Mouse (Mus musculus): ENCODE measurements around the gene Rab1a. TPM values are rescaled to one million over a fixed set of nuclear protein-coding genes. Genes with fewer than 3 reads are reported as not detected.

Gene Rab1a
- polyA plus RNA-seq, 1 experiment = 25.1 TPM

GRCm38 (mm10) chr11:20231128-20231878 is 30.1 kb downstream of the Rab1a start:
- peak; percentile 17 to 23 for DNase-seq (ENCODE audit: low read depth in 1 of 2, low spot score in 2 of 2)
- H3K27ac ChIP-seq (ENCODE audit: insufficient read depth, low read length) = peak overlapping the region; percentile 52
- peaks cover 8% of the 10 kb centered on the region for H3K4me1 ChIP-seq (ENCODE audit: control insufficient read depth, insufficient read depth, insufficient read length)
- H3K4me3 ChIP-seq (ENCODE audit: extremely low read depth, insufficient read depth, insufficient read length) = no peak overlapping the region
- H3K27me3 ChIP-seq (ENCODE audit: control insufficient read depth, insufficient read depth, low read length) = no peaks in the 10 kb centered on the region
- peaks cover 28% of the 10 kb centered on the region for H3K36me3 ChIP-seq (ENCODE audit: control insufficient read depth, insufficient read depth, low read length)
- 30% methylated on average over 8 of the region's 8 CpGs for WGBS
- TF ChIP-seq POLR2A (IDR thresholded peaks at IDR 0.05; ENCODE audit: low read depth, low read length) (no peak), CTCF (IDR thresholded peaks at IDR 0.05; ENCODE audit: extremely low read depth, insufficient read depth, insufficient read length, insufficient replicate concordance) (no peak)

GRCm38 (mm10) chr11:20232016-20232755 is 31.0 kb downstream of the Rab1a start:
- Histone ChIP-seq H3K27ac (ENCODE audit: insufficient read depth, low read length) (peak overlapping the region; percentile 48; the same call in 1 of the 2 replicates), H3K36me3 (ENCODE audit: control insufficient read depth, insufficient read depth, low read length) (peaks cover 31% of the 10 kb centered on the region), H3K4me1 (ENCODE audit: control insufficient read depth, insufficient read depth, insufficient read length) (peaks cover 8% of the 10 kb centered on the region), H3K4me3 (ENCODE audit: extremely low read depth, insufficient read depth, insufficient read length) (no peak overlapping the region), H3K27me3 (ENCODE audit: control insufficient read depth, insufficient read depth, low read length) (no peaks in the 10 kb centered on the region)
- 46% methylated on average over 5 of the region's 5 CpGs for WGBS
- DNase-seq (ENCODE audit: low read depth in 1 of 2, low spot score in 2 of 2) = no peak
- TF ChIP-seq CTCF (IDR thresholded peaks at IDR 0.05; ENCODE audit: extremely low read depth, insufficient read depth, insufficient read length, insufficient replicate concordance) (no peak), POLR2A (IDR thresholded peaks at IDR 0.05; ENCODE audit: low read depth, low read length) (no peak)

- Histone ChIP-seq H3K27ac (ENCODE audit: insufficient read depth, low read length) (no peak overlapping the region), H3K36me3 (ENCODE audit: control insufficient read depth, insufficient read depth, low read length) (peaks cover 28% of the 10 kb centered on the region), H3K4me3 (ENCODE audit: extremely low read depth, insufficient read depth, insufficient read length) (no peak overlapping the region), H3K27me3 (ENCODE audit: control insufficient read depth, insufficient read depth, low read length) (no peaks in the 10 kb centered on the region), H3K4me1 (ENCODE audit: control insufficient read depth, insufficient read depth, insufficient read length) (peaks cover 8% of the 10 kb centered on the region)
- no peak for DNase-seq (ENCODE audit: low read depth in 1 of 2, low spot score in 2 of 2)
- TF ChIP-seq POLR2A (IDR thresholded peaks at IDR 0.05; ENCODE audit: low read depth, low read length) (no peak), CTCF (IDR thresholded peaks at IDR 0.05; ENCODE audit: extremely low read depth, insufficient read depth, insufficient read length, insufficient replicate concordance) (no peak)
- WGBS = 76% methylated on average over 3 of the region's 3 CpGs
Observed at GRCm38 (mm10) chr11:20234233-20234632, 33.0 kb downstream of the Rab1a start.

- no peak for TF ChIP-seq CTCF (IDR thresholded peaks at IDR 0.05; ENCODE audit: extremely low read depth, insufficient read depth, insufficient read length, insufficient replicate concordance)
- no peak for TF ChIP-seq POLR2A (IDR thresholded peaks at IDR 0.05; ENCODE audit: low read depth, low read length)
- H3K36me3 ChIP-seq (ENCODE audit: control insufficient read depth, insufficient read depth, low read length) = peaks cover 30% of the 10 kb centered on the region
- 93% methylated on average over 7 of the region's 7 CpGs for WGBS
Observed at GRCm38 (mm10) chr11:20237018-20237417, 35.8 kb downstream of the Rab1a start.

GRCm38 (mm10) chr11:20237976-20238375 is 36.7 kb downstream of the Rab1a start:
- H3K36me3 ChIP-seq (ENCODE audit: control insufficient read depth, insufficient read depth, low read length) = peaks cover 30% of the 10 kb centered on the region
- 95% methylated on average over 3 of the region's 3 CpGs for WGBS

More at GRCm38 (mm10) chr11:20237018-20237417, 35.8 kb downstream of the Rab1a start:
- no peak for DNase-seq (ENCODE audit: low read depth in 1 of 2, low spot score in 2 of 2)
- Histone ChIP-seq H3K4me3 (ENCODE audit: extremely low read depth, insufficient read depth, insufficient read length) (no peak overlapping the region), H3K27me3 (ENCODE audit: control insufficient read depth, insufficient read depth, low read length) (no peaks in the 10 kb centered on the region), H3K4me1 (ENCODE audit: control insufficient read depth, insufficient read depth, insufficient read length) (no peaks in the 10 kb centered on the region; the same call in 1 of the 2 replicates), H3K27ac (ENCODE audit: insufficient read depth, low read length) (no peak overlapping the region)

GRCm38 (mm10) chr11:20239279-20239861 is 38.1 kb downstream of the Rab1a start:
- WGBS = 93% methylated on average over 9 of the region's 9 CpGs
- H3K4me3 ChIP-seq (ENCODE audit: extremely low read depth, insufficient read depth, insufficient read length) = no peak overlapping the region
- no peak for TF ChIP-seq CTCF (IDR thresholded peaks at IDR 0.05; ENCODE audit: extremely low read depth, insufficient read depth, insufficient read length, insufficient replicate concordance)
- no peak for TF ChIP-seq POLR2A (IDR thresholded peaks at IDR 0.05; ENCODE audit: low read depth, low read length)
- no peaks in the 10 kb centered on the region for H3K27me3 ChIP-seq (ENCODE audit: control insufficient read depth, insufficient read depth, low read length)
- H3K36me3 ChIP-seq (ENCODE audit: control insufficient read depth, insufficient read depth, low read length) = peaks cover 28% of the 10 kb centered on the region
- no peak for DNase-seq (ENCODE audit: low read depth in 1 of 2, low spot score in 2 of 2)
- H3K27ac ChIP-seq (ENCODE audit: insufficient read depth, low read length) = no peak overlapping the region
- H3K4me1 ChIP-seq (ENCODE audit: control insufficient read depth, insufficient read depth, insufficient read length) = no peaks in the 10 kb centered on the region

More at GRCm38 (mm10) chr11:20237976-20238375, 36.7 kb downstream of the Rab1a start:
- TF ChIP-seq CTCF (IDR thresholded peaks at IDR 0.05; ENCODE audit: extremely low read depth, insufficient read depth, insufficient read length, insufficient replicate concordance) (no peak), POLR2A (IDR thresholded peaks at IDR 0.05; ENCODE audit: low read depth, low read length) (no peak)
- H3K27me3 ChIP-seq (ENCODE audit: control insufficient read depth, insufficient read depth, low read length) = no peaks in the 10 kb centered on the region
- no peak for DNase-seq (ENCODE audit: low read depth in 1 of 2, low spot score in 2 of 2)
- H3K27ac ChIP-seq (ENCODE audit: insufficient read depth, low read length) = no peak overlapping the region
- H3K4me1 ChIP-seq (ENCODE audit: control insufficient read depth, insufficient read depth, insufficient read length) = no peaks in the 10 kb centered on the region
- H3K4me3 ChIP-seq (ENCODE audit: extremely low read depth, insufficient read depth, insufficient read length) = no peak overlapping the region

All from spleen, adult 2 months (tissue).